Mouse (Mus musculus): ENCODE measurements around the gene Nags.

DNA sequence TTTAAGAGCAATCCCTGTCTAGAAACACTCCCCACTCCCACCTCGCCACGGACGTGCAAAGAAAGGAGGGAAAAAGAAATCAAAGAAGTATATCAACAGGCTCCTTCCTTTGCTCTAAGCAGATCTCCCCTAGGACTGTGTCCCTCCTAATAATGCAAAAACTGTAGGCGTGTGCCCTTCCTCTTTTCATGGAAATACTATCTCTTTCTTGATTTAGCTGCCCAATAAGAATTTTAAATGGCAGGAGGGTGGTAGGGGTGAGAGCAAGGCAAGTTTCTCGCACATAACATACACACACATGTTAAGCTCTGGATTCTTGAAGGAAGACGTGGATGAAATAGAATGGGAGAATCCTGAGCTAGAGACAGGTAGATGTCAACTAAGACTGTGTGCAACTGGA is 43.7 kb downstream of the Nags start:
- TF ChIP-seq CTCF (IDR thresholded peaks at IDR 0.05; ENCODE audit: insufficient read depth, low read length) (no peak), POLR2A (IDR thresholded peaks at IDR 0.05; ENCODE audit: borderline replicate concordance, extremely low read depth, low read depth, low read length) (no peak)
